Mouse (Mus musculus) ES-CJ7 (cell line): Measurements from ENCODE around the gene D630045J12Rik.

Experiments
- DNase-seq: peaks from one replicate; pipeline ENCODE4 v3.0.0; 2011; ENCODE audit warnings: low read depth, low spot score

Gene D630045J12Rik

DNA sequence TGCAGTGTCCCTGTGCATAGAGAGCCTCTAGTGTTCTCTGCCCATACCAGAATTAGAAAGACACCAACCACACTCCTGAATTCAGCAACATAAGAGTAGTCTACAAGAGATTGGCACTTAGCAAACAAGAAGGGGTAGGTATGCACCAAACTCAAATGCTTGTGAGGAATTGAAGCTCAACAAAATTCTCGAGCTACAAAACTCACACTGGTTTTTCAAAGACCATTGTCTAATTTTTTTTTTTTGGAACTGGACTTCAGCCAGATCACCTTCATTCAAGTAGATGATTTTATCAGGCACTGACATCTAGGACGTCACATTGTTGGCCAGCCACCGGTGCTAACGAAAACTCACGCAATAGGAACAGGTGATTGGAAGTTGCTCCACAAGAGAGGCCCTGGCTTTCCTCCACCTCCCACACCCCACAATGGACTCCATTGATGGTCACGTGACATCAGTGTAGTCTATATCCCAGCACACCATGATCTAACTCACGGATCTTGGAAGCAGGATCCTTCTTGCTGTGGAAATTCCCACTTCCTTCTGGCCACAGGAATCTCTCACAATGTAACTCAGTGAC is 151.5 kb downstream of the D630045J12Rik start:
- no peak for DNase-seq

DNA sequence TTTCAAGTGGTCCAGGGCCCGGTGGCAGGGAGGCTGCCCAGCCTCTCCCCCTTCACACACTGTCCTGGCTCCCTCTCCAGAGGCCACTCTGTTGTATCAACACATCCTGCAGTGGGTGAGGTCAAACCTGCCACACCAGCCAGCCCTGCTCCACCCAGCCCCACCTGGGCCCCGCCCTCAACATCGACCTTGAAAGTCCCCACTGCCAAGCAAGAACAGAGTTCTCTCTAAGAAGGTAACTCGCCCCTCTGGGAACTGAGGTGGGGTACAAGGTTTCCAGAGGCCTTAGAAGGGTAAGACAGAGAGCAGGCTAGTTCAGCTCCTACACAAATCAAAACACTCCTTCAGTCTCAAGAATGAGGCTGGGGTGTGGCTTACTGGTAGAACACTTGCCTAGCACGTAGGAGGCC is 156.8 kb downstream of the D630045J12Rik start:
- peak; percentile 71 for DNase-seq

DNA sequence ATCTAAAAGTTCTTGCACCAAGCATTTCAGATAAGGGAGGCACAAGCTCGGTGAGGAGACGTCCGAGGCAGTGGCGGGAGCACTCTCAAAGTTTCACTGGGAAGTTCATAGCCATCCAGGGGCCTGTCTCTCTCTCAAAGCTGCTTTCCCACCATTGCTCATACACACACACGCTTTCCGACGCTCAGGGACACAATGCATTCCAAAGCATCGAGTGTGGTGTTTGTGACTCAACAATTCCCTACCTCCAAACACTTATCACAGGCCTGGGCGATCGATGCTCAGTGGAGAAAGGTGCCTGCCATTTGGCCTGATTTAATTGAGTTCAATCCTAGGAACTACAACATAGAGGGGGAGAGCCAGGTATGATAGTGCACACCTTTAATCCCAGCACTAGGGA is 159.1 kb downstream of the D630045J12Rik start:
- no peak for DNase-seq

DNA sequence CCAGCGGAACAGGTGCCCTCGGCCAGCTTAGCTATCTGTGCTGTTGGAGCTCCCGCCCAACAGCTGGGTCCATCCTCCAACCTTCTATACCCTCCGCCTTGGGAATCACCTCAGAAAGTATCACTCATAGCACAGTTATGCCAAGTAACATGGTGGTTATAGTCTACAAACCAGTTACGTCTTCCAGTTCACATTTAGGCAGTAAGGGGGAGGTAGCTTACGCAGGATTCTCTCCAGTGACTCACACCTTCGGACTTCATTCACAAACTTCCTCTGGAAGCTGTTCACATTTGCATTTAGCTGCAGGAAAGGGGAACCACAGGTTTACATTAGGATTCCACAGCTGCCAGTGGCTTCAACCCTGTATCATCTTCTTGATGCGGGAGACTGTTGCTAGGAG is 161.3 kb downstream of the D630045J12Rik start:
- no peak for DNase-seq

DNA sequence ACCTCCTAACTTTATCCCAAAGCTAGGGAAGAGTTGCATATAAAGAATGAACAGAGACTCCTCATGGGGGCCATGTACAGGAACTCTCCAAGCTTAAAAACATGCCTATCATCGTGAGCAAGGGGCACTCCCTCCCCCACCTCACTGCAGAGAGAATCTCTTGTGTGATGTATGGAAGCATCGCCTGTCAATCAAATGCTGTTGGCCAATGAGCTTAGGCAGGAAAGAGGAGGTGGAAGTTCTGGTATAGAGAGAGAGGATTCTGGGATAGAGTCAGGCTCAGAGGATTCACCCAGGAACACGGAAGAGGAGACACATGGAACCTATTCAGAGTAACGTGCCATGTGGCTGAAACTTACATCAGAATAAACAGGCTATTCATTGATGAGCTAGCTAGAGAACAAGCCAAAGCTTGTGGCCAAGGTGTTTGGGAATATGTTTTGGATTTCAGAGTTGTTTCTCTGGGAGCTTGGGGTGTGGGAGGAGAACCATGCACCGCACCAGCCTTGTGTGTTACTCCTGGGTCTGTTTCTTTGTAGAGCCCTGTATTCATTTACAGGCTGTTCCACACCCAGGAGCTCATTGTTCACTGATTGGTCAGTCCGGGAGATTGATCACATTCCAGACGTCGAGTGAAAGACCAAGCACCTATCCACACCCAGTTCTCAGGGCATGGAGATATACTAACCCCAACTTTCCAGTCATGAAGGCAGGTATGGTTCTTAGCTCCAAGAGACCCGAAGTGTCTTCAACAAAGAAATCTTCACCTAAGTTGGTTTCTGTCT is 166.4 kb downstream of the D630045J12Rik start:
- DNase-seq = peak; percentile 50

DNA sequence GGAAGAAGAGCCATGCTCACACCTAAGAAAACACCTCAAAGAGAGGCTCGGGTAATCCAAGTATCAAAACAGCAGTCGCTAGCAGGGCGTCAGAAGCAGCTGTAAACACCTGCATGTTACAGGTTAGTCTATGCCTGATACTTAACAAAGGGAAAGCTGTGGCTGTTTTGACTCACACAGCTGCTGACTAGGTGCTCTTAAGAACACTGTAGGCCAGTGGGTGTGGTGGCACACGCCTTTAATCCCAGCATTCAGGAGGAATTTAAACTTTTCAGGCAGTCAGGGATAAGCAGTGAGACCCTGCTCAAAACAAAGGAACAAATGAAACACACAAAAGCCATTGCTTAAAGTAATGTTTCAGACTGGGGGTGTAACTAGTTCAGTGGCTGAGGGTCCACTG is 170.6 kb downstream of the D630045J12Rik start:
- DNase-seq = peak; percentile 73

DNA sequence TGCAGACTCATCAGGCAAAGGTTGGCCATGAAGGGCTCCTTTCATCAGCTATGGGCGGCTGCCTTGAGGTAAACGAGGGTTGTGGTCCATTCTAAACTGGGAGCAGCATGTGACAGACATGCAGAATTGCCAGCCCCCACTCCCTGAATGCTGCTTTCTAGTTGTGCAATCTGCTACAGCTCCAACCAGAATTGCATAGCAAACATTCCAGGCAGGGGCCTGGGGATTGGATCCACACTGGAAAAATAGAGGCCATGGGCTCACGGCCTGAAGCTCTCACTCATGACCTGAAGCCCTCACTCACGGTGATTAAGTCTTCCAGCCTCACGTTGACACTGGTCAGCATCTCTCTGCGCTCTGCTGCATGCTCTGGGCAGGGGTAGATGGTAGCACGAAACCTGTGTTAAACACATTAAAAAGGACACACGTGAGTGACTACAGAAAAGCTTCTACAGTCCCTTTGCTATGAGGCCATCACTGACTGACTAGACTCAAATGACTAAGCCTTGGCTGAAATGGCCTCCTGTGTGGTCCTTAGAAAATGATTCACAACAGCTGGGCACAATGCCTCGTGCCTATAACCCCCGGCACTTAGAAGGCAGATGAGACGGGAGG is 172.0 kb downstream of the D630045J12Rik start:
- DNase-seq = no peak

DNA sequence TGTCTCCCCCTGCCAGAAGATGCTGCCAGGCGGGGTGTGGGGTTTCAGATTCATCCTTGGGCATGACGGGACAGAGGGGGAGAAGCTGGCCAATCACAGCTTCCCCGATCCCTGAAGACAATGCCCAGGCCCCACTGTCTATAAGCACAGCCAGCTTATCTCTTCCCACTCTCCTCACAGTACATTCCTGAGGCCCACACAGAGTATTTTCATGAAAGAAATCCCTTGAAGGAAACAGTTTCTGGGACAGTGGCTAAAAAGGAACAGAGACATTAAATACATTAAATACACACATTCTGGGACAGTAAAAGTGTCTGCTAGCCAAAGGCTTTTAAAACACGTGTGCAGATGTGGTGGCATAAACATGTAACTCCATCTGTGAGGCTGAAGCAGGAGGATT is 173.4 kb downstream of the D630045J12Rik start:
- DNase-seq = no peak

DNA sequence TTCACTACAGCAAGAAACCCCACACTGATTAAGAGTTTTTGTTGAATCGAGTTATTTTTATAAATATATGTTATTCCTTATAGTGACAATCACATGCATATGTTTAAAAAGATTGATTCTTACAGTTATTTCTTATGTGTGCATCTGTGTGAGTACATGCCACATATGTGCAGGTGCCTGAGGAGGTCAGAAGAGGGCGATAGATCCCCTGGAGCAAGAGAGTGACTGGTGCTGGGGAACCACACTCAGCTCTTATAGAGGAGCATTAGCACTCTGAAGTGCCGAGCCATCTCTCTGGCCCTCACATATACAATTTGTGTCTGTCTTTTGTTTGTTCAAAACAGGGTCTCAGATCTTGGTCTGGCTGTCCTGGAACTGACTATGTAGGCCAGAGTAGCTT is 180.2 kb downstream of the D630045J12Rik start:
- DNase-seq = peak; percentile 35
